Mouse (Mus musculus): ENCODE data around the gene Tbc1d7. TPM values are rescaled to one million over a fixed set of nuclear protein-coding genes. Genes with fewer than 3 reads are reported as not detected.
A peak's percentile ranks its signal among the peaks of the same experiment; 100 is the strongest.

Gene Tbc1d7
- polyA plus RNA-seq, 1 experiment from 2014 or later = 81.5 TPM

- Histone ChIP-seq H3K27me3 (replicated peaks; ENCODE audit: control insufficient read depth, insufficient read depth, low read length) (no peaks in the 10 kb centered on the region), H3K4me3 (replicated peaks; ENCODE audit: low read length) (no peak overlapping the region), H3K4me2 (ENCODE audit: low read length) (no peak overlapping the region), H3K9ac (replicated peaks; ENCODE audit: low read depth, low read length) (no peak overlapping the region), H3K27ac (ENCODE audit: low read length) (no peak overlapping the region; the same call in 1 of the 2 replicates), H3K9me3 (ENCODE audit: control insufficient read depth, low read length) (no peaks in the 10 kb centered on the region), H3K36me3 (ENCODE audit: control insufficient read depth, insufficient read depth) (peaks cover 11% of the 10 kb centered on the region), H3K4me1 (replicated peaks; ENCODE audit: control insufficient read depth, insufficient read depth, low read length) (no peaks in the 10 kb centered on the region)
- no peak for ATAC-seq
- 76% methylated on average over 10 of the region's 10 CpGs for WGBS
These were observed 39.5 kb downstream of the Tbc1d7 start for GRCm38 (mm10) chr13:43131741-43132191.

- Histone ChIP-seq H3K4me3 (replicated peaks; ENCODE audit: low read length) (no peak overlapping the region), H3K27ac (ENCODE audit: low read length) (no peak overlapping the region), H3K27me3 (replicated peaks; ENCODE audit: control insufficient read depth, insufficient read depth, low read length) (no peaks in the 10 kb centered on the region), H3K4me2 (ENCODE audit: low read length) (no peak overlapping the region), H3K36me3 (ENCODE audit: control insufficient read depth, insufficient read depth) (peaks cover 6% of the 10 kb centered on the region), H3K4me1 (replicated peaks; ENCODE audit: control insufficient read depth, insufficient read depth, low read length) (no peaks in the 10 kb centered on the region), H3K9me3 (ENCODE audit: control insufficient read depth, low read length) (no peaks in the 10 kb centered on the region), H3K9ac (replicated peaks; ENCODE audit: low read depth, low read length) (no peak overlapping the region)
- no peak for ATAC-seq
- WGBS = 70% methylated on average over 6 of the region's 6 CpGs
These were observed 41.1 kb downstream of the Tbc1d7 start for GRCm38 (mm10) chr13:43130161-43130560.

- Histone ChIP-seq H3K4me2 (ENCODE audit: low read length) (no peak overlapping the region), H3K27me3 (replicated peaks; ENCODE audit: control insufficient read depth, insufficient read depth, low read length) (no peaks in the 10 kb centered on the region), H3K4me1 (replicated peaks; ENCODE audit: control insufficient read depth, insufficient read depth, low read length) (no peaks in the 10 kb centered on the region), H3K27ac (ENCODE audit: low read length) (no peak overlapping the region), H3K9ac (replicated peaks; ENCODE audit: low read depth, low read length) (no peak overlapping the region), H3K36me3 (ENCODE audit: control insufficient read depth, insufficient read depth) (no peaks in the 10 kb centered on the region), H3K9me3 (ENCODE audit: control insufficient read depth, low read length) (no peaks in the 10 kb centered on the region), H3K4me3 (replicated peaks; ENCODE audit: low read length) (no peak overlapping the region)
- ATAC-seq = no peak
- 63% methylated on average over 3 of the region's 4 CpGs for WGBS
These were observed 46.6 kb downstream of the Tbc1d7 start for GRCm38 (mm10) chr13:43124683-43125074.

- Histone ChIP-seq H3K4me2 (ENCODE audit: low read length) (no peak overlapping the region), H3K9me3 (ENCODE audit: control insufficient read depth, low read length) (no peaks in the 10 kb centered on the region), H3K9ac (replicated peaks; ENCODE audit: low read depth, low read length) (no peak overlapping the region), H3K4me3 (replicated peaks; ENCODE audit: low read length) (no peak overlapping the region), H3K4me1 (replicated peaks; ENCODE audit: control insufficient read depth, insufficient read depth, low read length) (no peaks in the 10 kb centered on the region), H3K36me3 (ENCODE audit: control insufficient read depth, insufficient read depth) (no peaks in the 10 kb centered on the region), H3K27me3 (replicated peaks; ENCODE audit: control insufficient read depth, insufficient read depth, low read length) (no peaks in the 10 kb centered on the region), H3K27ac (ENCODE audit: low read length) (no peak overlapping the region)
- WGBS = 59% methylated on average over 17 of the region's 17 CpGs
- no peak for ATAC-seq
These were observed 47.2 kb downstream of the Tbc1d7 start for GRCm38 (mm10) chr13:43123895-43124682.

GRCm38 (mm10) chr13:43122306-43123070 is 48.8 kb downstream of the Tbc1d7 start:
- 70% methylated on average over 16 of the region's 16 CpGs for WGBS
- H3K9me3 ChIP-seq (ENCODE audit: control insufficient read depth, low read length) = no peaks in the 10 kb centered on the region
- H3K4me3 ChIP-seq (replicated peaks; ENCODE audit: low read length) = no peak overlapping the region
- H3K4me2 ChIP-seq (ENCODE audit: low read length) = no peak overlapping the region
- ATAC-seq = no peak
- no peaks in the 10 kb centered on the region for H3K4me1 ChIP-seq (replicated peaks; ENCODE audit: control insufficient read depth, insufficient read depth, low read length)
- H3K36me3 ChIP-seq (ENCODE audit: control insufficient read depth, insufficient read depth) = no peaks in the 10 kb centered on the region
- H3K9ac ChIP-seq (replicated peaks; ENCODE audit: low read depth, low read length) = no peak overlapping the region
- no peak overlapping the region for H3K27ac ChIP-seq (ENCODE audit: low read length)
- H3K27me3 ChIP-seq (replicated peaks; ENCODE audit: control insufficient read depth, insufficient read depth, low read length) = no peaks in the 10 kb centered on the region

GRCm38 (mm10) chr13:43113141-43113540 is 58.2 kb downstream of the Tbc1d7 start:
- 93% methylated on average over 3 of the region's 3 CpGs for WGBS
- Histone ChIP-seq H3K9ac (replicated peaks; ENCODE audit: low read depth, low read length) (no peak overlapping the region), H3K9me3 (ENCODE audit: control insufficient read depth, low read length) (no peaks in the 10 kb centered on the region), H3K4me1 (replicated peaks; ENCODE audit: control insufficient read depth, insufficient read depth, low read length) (peaks cover 8% of the 10 kb centered on the region), H3K27me3 (replicated peaks; ENCODE audit: control insufficient read depth, insufficient read depth, low read length) (no peaks in the 10 kb centered on the region), H3K4me2 (ENCODE audit: low read length) (no peak overlapping the region), H3K4me3 (replicated peaks; ENCODE audit: low read length) (no peak overlapping the region), H3K36me3 (ENCODE audit: control insufficient read depth, insufficient read depth) (no peaks in the 10 kb centered on the region), H3K27ac (ENCODE audit: low read length) (no peak overlapping the region)
- ATAC-seq = no peak

- no peak for ATAC-seq
- H3K9ac ChIP-seq (replicated peaks; ENCODE audit: low read depth, low read length) = no peak overlapping the region
- peaks cover 8% of the 10 kb centered on the region for H3K4me1 ChIP-seq (replicated peaks; ENCODE audit: control insufficient read depth, insufficient read depth, low read length)
- H3K4me2 ChIP-seq (ENCODE audit: low read length) = no peak overlapping the region
- no peaks in the 10 kb centered on the region for H3K36me3 ChIP-seq (ENCODE audit: control insufficient read depth, insufficient read depth)
- WGBS = 58% methylated on average over 3 of the region's 3 CpGs
- no peaks in the 10 kb centered on the region for H3K9me3 ChIP-seq (ENCODE audit: control insufficient read depth, low read length)
- H3K27me3 ChIP-seq (replicated peaks; ENCODE audit: control insufficient read depth, insufficient read depth, low read length) = no peaks in the 10 kb centered on the region
- H3K27ac ChIP-seq (ENCODE audit: low read length) = no peak overlapping the region; the same call in 1 of the 2 replicates
- no peak overlapping the region for H3K4me3 ChIP-seq (replicated peaks; ENCODE audit: low read length)
These were observed 58.6 kb downstream of the Tbc1d7 start for GRCm38 (mm10) chr13:43112707-43113106.

GRCm38 (mm10) chr13:43112280-43112679 is 59.0 kb downstream of the Tbc1d7 start:
- H3K9me3 ChIP-seq (ENCODE audit: control insufficient read depth, low read length) = no peaks in the 10 kb centered on the region
- H3K4me1 ChIP-seq (replicated peaks; ENCODE audit: control insufficient read depth, insufficient read depth, low read length) = peaks cover 8% of the 10 kb centered on the region
- H3K36me3 ChIP-seq (ENCODE audit: control insufficient read depth, insufficient read depth) = no peaks in the 10 kb centered on the region
- no peak overlapping the region for H3K4me3 ChIP-seq (replicated peaks; ENCODE audit: low read length)
- WGBS = 48% methylated on average over 7 of the region's 7 CpGs
- H3K27ac ChIP-seq (ENCODE audit: low read length) = peak overlapping the region; percentile 1; the same call in 1 of the 2 replicates
- H3K9ac ChIP-seq (replicated peaks; ENCODE audit: low read depth, low read length) = no peak overlapping the region
- no peaks in the 10 kb centered on the region for H3K27me3 ChIP-seq (replicated peaks; ENCODE audit: control insufficient read depth, insufficient read depth, low read length)
- H3K4me2 ChIP-seq (ENCODE audit: low read length) = no peak overlapping the region
- peak; percentile 89 for ATAC-seq

GRCm38 (mm10) chr13:43104496-43104895 is 66.8 kb downstream of the Tbc1d7 start:
- Histone ChIP-seq H3K27ac (ENCODE audit: low read length) (no peak overlapping the region), H3K36me3 (ENCODE audit: control insufficient read depth, insufficient read depth) (no peaks in the 10 kb centered on the region), H3K27me3 (replicated peaks; ENCODE audit: control insufficient read depth, insufficient read depth, low read length) (no peaks in the 10 kb centered on the region), H3K4me3 (replicated peaks; ENCODE audit: low read length) (no peak overlapping the region), H3K9me3 (ENCODE audit: control insufficient read depth, low read length) (0 out of 2 replicates have a peak, but pooled peaks cover 2% of the 10 kb centered on the region), H3K4me2 (ENCODE audit: low read length) (no peak overlapping the region), H3K4me1 (replicated peaks; ENCODE audit: control insufficient read depth, insufficient read depth, low read length) (0 out of 2 replicates have a peak, but pooled peaks cover 2% of the 10 kb centered on the region), H3K9ac (replicated peaks; ENCODE audit: low read depth, low read length) (no peak overlapping the region)
- WGBS = 96% methylated on average over 9 of the region's 9 CpGs
- ATAC-seq = no peak

All from forebrain, embryonic 16.5 days (tissue).